Mouse (Mus musculus) layer of hippocampus, postnatal 36 days (tissue): ENCODE measurements around the gene Exoc1. TPM values are rescaled to one million over a fixed set of nuclear protein-coding genes. Genes with fewer than 3 reads are reported as not detected.
A peak's percentile ranks its signal among the peaks of the same experiment; 100 is the strongest.

Source experiments
- DNase-seq, 2 experiments: peaks; one replicate each; pipeline ENCODE4 v3.0.0; 2022
- total RNA-seq, 2 experiments: library from RNA; stranded (reverse); gene quantifications; 2 replicates each; pipeline ENCODE4 v1.2.3; 2021

The Exoc1 gene
- 10 to 100 TPM; 55.9 to 57.4 TPM for total RNA-seq

GRCm38 (mm10) chr5:76529040-76529703 lies at the start of gene Exoc1:
Gene Exoc1 (plus strand): TSS chr5:76529311.
- peak; percentile 92 for DNase-seq

GRCm38 (mm10) chr5:76483811-76484210 lies 45.3 kb upstream of the Exoc1 start, which contains the start of gene Gm7271:
Gene Gm7271 (plus strand): TSS chr5:76484040.
- DNase-seq: no peak

GRCm38 (mm10) chr5:76495126-76495525 lies 34.0 kb upstream of the Exoc1 start:
- DNase-seq: no peak

- no peak for DNase-seq
Observed at GRCm38 (mm10) chr5:76522446-76522845, 6.7 kb upstream of the Exoc1 start.

- DNase-seq: no peak
Observed at GRCm38 (mm10) chr5:76524623-76525022, 4.5 kb upstream of the Exoc1 start.

GRCm38 (mm10) chr5:76525066-76525465 lies 4.0 kb upstream of the Exoc1 start:
- DNase-seq: no peak

- no peak for DNase-seq
Observed at GRCm38 (mm10) chr5:76525829-76526228, 3.3 kb upstream of the Exoc1 start.

- DNase-seq: no peak
Observed at GRCm38 (mm10) chr5:76529704-76530066, 574 bp downstream of the Exoc1 start.

- peak in 1 of 2 experiments; percentile 15 for DNase-seq
Observed at GRCm38 (mm10) chr5:76533186-76533585, 4.1 kb downstream of the Exoc1 start.

GRCm38 (mm10) chr5:76536231-76536630 lies 7.1 kb downstream of the Exoc1 start:
- no peak for DNase-seq

- no peak for DNase-seq
Observed at GRCm38 (mm10) chr5:76537578-76537977, 8.5 kb downstream of the Exoc1 start.

GRCm38 (mm10) chr5:76540181-76540580 lies 11.1 kb downstream of the Exoc1 start:
- no peak for DNase-seq

- no peak for DNase-seq
Observed at GRCm38 (mm10) chr5:76540842-76541241, 11.7 kb downstream of the Exoc1 start.

- no peak for DNase-seq
Observed at GRCm38 (mm10) chr5:76543200-76543599, 14.1 kb downstream of the Exoc1 start.

GRCm38 (mm10) chr5:76550426-76550825 lies 21.3 kb downstream of the Exoc1 start:
- DNase-seq: no peak

GRCm38 (mm10) chr5:76565321-76565720 lies 36.2 kb downstream of the Exoc1 start:
- peak; percentile 22 to 43 for DNase-seq

GRCm38 (mm10) chr5:76574251-76574650 lies 45.1 kb downstream of the Exoc1 start:
- DNase-seq: no peak

- no peak for DNase-seq
Observed at GRCm38 (mm10) chr5:76577026-76577425, 47.9 kb downstream of the Exoc1 start.

- no peak for DNase-seq
Observed at GRCm38 (mm10) chr5:76585378-76585777, 56.3 kb downstream of the Exoc1 start.

GRCm38 (mm10) chr5:76588551-76589283 lies 59.6 kb downstream of the Exoc1 start, which contains the start of gene Cep135:
Gene Cep135 (plus strand): TSS chr5:76588698.
- peak; percentile 80 to 83 for DNase-seq

- DNase-seq: no peak
Observed at GRCm38 (mm10) chr5:76589311-76589710, 60.2 kb downstream of the Exoc1 start.

GRCm38 (mm10) chr5:76590009-76590408 lies 60.9 kb downstream of the Exoc1 start:
- no peak for DNase-seq

GRCm38 (mm10) chr5:76591885-76592284 lies 62.8 kb downstream of the Exoc1 start:
- peak in 1 of 2 experiments; percentile 3 for DNase-seq
